In genomic region chr11:74962846-74963407, GRCm38 (mm10) we compare ENCODE assay signal across 12 mouse cellular contexts. TPM values are rescaled to one million over a fixed set of nuclear protein-coding genes. Genes with fewer than 3 reads are reported as not detected.
DNase-seq lines count a peak whose midpoint lies in the region; ATAC-seq and TF ChIP-seq lines count a peak whose summit lies in the region.
"Had no signal": no experiment of that assay in that cellular context is flagged by ENCODE, and none has a peak within 500 bp of the region (broad histone marks: within the 10 kb centered on the region; RNA-seq: fewer than 3 reads in every experiment).

No protein-coding gene starts in this region.

- TF ChIP-seq POLR2A in embryonic fibroblast, embryonic 13.5 days (IDR thresholded peaks at IDR 0.05; ENCODE audit: low read depth, low read length): no peak

- peak; percentile 9 to 37 for DNase-seq in cerebellum, postnatal 25 days
- DNase-seq in left cerebral cortex, postnatal 4 days: peak; percentile 2
- DNase-seq in left cerebral cortex, adult 2 months (ENCODE audit: extremely low spot score in 1 of 2, low spot score in 2 of 2): no peak
- DNase-seq in NIH3T3 (ENCODE audit: low read depth): peak; percentile 64
- DNase-seq in thymus, postnatal 14 days: no peak
- DNase-seq in embryo, embryonic 10.5 days (ENCODE audit: low spot score): no peak

- peaks cover 3% of the 10 kb centered on the region for H3K4me1 ChIP-seq in embryonic fibroblast, embryonic 13.5 days (ENCODE audit: control insufficient read depth, insufficient read depth, low read length)
- H3K4me1 ChIP-seq: midbrain, embryonic 12.5 days had no signal

- no peak overlapping the region for H3K27ac ChIP-seq in left cerebral cortex, adult 2 months
- peak overlapping the region; percentile 6; the same call in 1 of the 2 replicates for H3K27ac ChIP-seq in embryonic fibroblast, embryonic 13.5 days (ENCODE audit: insufficient read depth, low read length)
- H3K27ac ChIP-seq: kidney, embryonic 15.5 days; midbrain, embryonic 12.5 days had no signal

- TF ChIP-seq CTCF in left cerebral cortex, adult 2 months (IDR thresholded peaks at IDR 0.05): no peak
- no peak for TF ChIP-seq CTCF in embryonic fibroblast, embryonic 13.5 days (IDR thresholded peaks at IDR 0.05; ENCODE audit: borderline replicate concordance, insufficient read depth, low read length)

- intact Hi-C loops in left cerebral cortex, postnatal 4 days (cut with DNase I): no loop called here
- intact Hi-C loops in left cerebral cortex, adult 2 months (cut with DNase I): no loop called here

- H3K4me3 ChIP-seq in left cerebral cortex, adult 2 months: no peak overlapping the region
- no peak overlapping the region for H3K4me3 ChIP-seq in embryonic fibroblast, embryonic 13.5 days (ENCODE audit: insufficient read depth, low read length)
- H3K4me3 ChIP-seq: kidney, embryonic 15.5 days; midbrain, embryonic 12.5 days had no signal

- no peak for ATAC-seq in cerebellum, adult (ENCODE audit: insufficient number of reproducible peaks, low FRiP score, low TSS enrichment)
- ATAC-seq: CD4-positive, CD25-positive, alpha-beta regulatory T cell, adult 4 months; hindbrain, embryonic 16.5 days had no signal

RNA-seq across cellular contexts. Expression of gene Srr, which starts 37.2 kb away (rescaled TPM):
- 10 to 100 TPM; 65.6 to 66.2 TPM for total RNA-seq in left cerebral cortex, postnatal 4 days (2021)
- total RNA-seq in left cerebral cortex, adult 2 months (2021): 10 to 100 TPM; 81.8 to 85.3 TPM
- polyA plus RNA-seq in embryonic fibroblast, embryonic 13.5 days (2011; ENCODE audit: insufficient read length, low read depth, missing spikeins): 33.4 and 37.1 TPM in 2 replicates

RNA-seq across cellular contexts. Expression of gene Smg6, which starts 37.3 kb away (rescaled TPM):
- total RNA-seq in left cerebral cortex, postnatal 4 days (2021): 10 to 100 TPM; 30.5 to 31.2 TPM
- total RNA-seq in left cerebral cortex, adult 2 months (2021): 10 to 100 TPM; 30.9 to 32.6 TPM
- 16.2 and 19.1 TPM in 2 replicates for polyA plus RNA-seq in embryonic fibroblast, embryonic 13.5 days (2011; ENCODE audit: insufficient read length, low read depth, missing spikeins)

Comparison
In these comparisons a context has a peak if more than half of its experiments do, and no peak if none do; other contexts are left out.
1. DNase-seq: peak in cerebellum, postnatal 25 days (2 of 2), left cerebral cortex, postnatal 4 days (single experiment) and NIH3T3 (single experiment); none in left cerebral cortex, adult 2 months (0 of 2), thymus, postnatal 14 days (single experiment) and embryo, embryonic 10.5 days (single experiment).